Mouse (Mus musculus): ENCODE measurements around the gene Kdelc2. TPM values are rescaled to one million over a fixed set of nuclear protein-coding genes. Genes with fewer than 3 reads are reported as not detected.

The Kdelc2 gene
- 49.1 and 53.0 TPM in 2 replicates for polyA plus RNA-seq (2015; fragmentation: Nextera tagmentation; extraction: Ambion mirVana)

GRCm38 (mm10) chr9:53383951-53384866 lies at the start of gene Kdelc2:
TSS of gene Kdelc2 (plus strand) at chr9:53384025.
- peaks cover 20% of the 10 kb centered on the region for H3K4me1 ChIP-seq
- H3K36me3 ChIP-seq: peaks cover 8% of the 10 kb centered on the region
- H3K27ac ChIP-seq: peak within 1 kb of the TSS; percentile 98
- peak; percentile 97 for ATAC-seq (ENCODE audit: borderline replicate concordance, extremely low read depth, low FRiP score, low TSS enrichment)
- WGBS: under 1% methylated on average over 70 of the region's 75 CpGs
- peak within 1 kb of the TSS; percentile 68 for H3K4me2 ChIP-seq
- H3K9ac ChIP-seq: peak within 1 kb of the TSS; percentile 78
- peak within 1 kb of the TSS; percentile 53 for H3K4me3 ChIP-seq
- H3K9me3 ChIP-seq: no peaks in the 10 kb centered on the region
- H3K27me3 ChIP-seq: no peaks in the 10 kb centered on the region

- Histone ChIP-seq H3K27me3 (no peaks in the 10 kb centered on the region), H3K9ac (no peak overlapping the region), H3K9me3 (no peaks in the 10 kb centered on the region), H3K4me1 (peaks cover 7% of the 10 kb centered on the region; the same call in 1 of the 2 replicates), H3K36me3 (no peaks in the 10 kb centered on the region), H3K4me2 (no peak overlapping the region), H3K4me3 (no peak overlapping the region), H3K27ac (no peak overlapping the region)
- WGBS: 61% methylated on average over 3 of the region's 3 CpGs
- ATAC-seq (ENCODE audit: borderline replicate concordance, extremely low read depth, low FRiP score, low TSS enrichment): no peak
Measured at GRCm38 (mm10) chr9:53335131-53335530, 48.7 kb upstream of the Kdelc2 start.

GRCm38 (mm10) chr9:53339603-53340002 lies 44.2 kb upstream of the Kdelc2 start:
- no peak overlapping the region for H3K4me3 ChIP-seq
- H3K27ac ChIP-seq: no peak overlapping the region
- ATAC-seq (ENCODE audit: borderline replicate concordance, extremely low read depth, low FRiP score, low TSS enrichment): no peak
- no peaks in the 10 kb centered on the region for H3K9me3 ChIP-seq
- no peak overlapping the region for H3K4me2 ChIP-seq
- 63% methylated on average over 7 of the region's 7 CpGs for WGBS
- H3K27me3 ChIP-seq: no peaks in the 10 kb centered on the region
- H3K9ac ChIP-seq: no peak overlapping the region
- 0 out of 2 replicates have a peak, but pooled peaks cover 3% of the 10 kb centered on the region for H3K4me1 ChIP-seq
- no peaks in the 10 kb centered on the region for H3K36me3 ChIP-seq

- Histone ChIP-seq H3K9me3 (no peaks in the 10 kb centered on the region), H3K4me1 (0 out of 2 replicates have a peak, but pooled peaks cover 3% of the 10 kb centered on the region), H3K27ac (peak overlapping the region; percentile 90), H3K4me3 (peak overlapping the region; percentile 50), H3K4me2 (peak overlapping the region; percentile 70), H3K36me3 (no peaks in the 10 kb centered on the region), H3K9ac (peak overlapping the region; percentile 53; the same call in 1 of the 2 replicates), H3K27me3 (no peaks in the 10 kb centered on the region)
- ATAC-seq (ENCODE audit: borderline replicate concordance, extremely low read depth, low FRiP score, low TSS enrichment): no peak
- 25% methylated on average over 17 of the region's 17 CpGs for WGBS
Measured at GRCm38 (mm10) chr9:53340328-53340916, 43.4 kb upstream of the Kdelc2 start.

- Histone ChIP-seq H3K4me1 (0 out of 2 replicates have a peak, but pooled peaks cover 3% of the 10 kb centered on the region), H3K9me3 (no peaks in the 10 kb centered on the region), H3K4me2 (peak overlapping the region; percentile 70), H3K9ac (peak overlapping the region; percentile 53), H3K4me3 (peak overlapping the region; percentile 50), H3K27ac (peak overlapping the region; percentile 90), H3K36me3 (no peaks in the 10 kb centered on the region), H3K27me3 (no peaks in the 10 kb centered on the region)
- ATAC-seq (ENCODE audit: borderline replicate concordance, extremely low read depth, low FRiP score, low TSS enrichment): peak; percentile 64; the same call in 1 of the 2 replicates
- 2% methylated on average over 14 of the region's 14 CpGs for WGBS
Measured at GRCm38 (mm10) chr9:53340969-53341368, 42.9 kb upstream of the Kdelc2 start.

GRCm38 (mm10) chr9:53341981-53342380 lies 41.8 kb upstream of the Kdelc2 start:
- Histone ChIP-seq H3K4me1 (0 out of 2 replicates have a peak, but pooled peaks cover 3% of the 10 kb centered on the region), H3K4me3 (peak overlapping the region; percentile 50), H3K27me3 (no peaks in the 10 kb centered on the region), H3K36me3 (no peaks in the 10 kb centered on the region), H3K4me2 (peak overlapping the region; percentile 70), H3K9me3 (no peaks in the 10 kb centered on the region), H3K27ac (no peak overlapping the region), H3K9ac (no peak overlapping the region)
- ATAC-seq (ENCODE audit: borderline replicate concordance, extremely low read depth, low FRiP score, low TSS enrichment): no peak
- 64% methylated on average over 3 of the region's 3 CpGs for WGBS

- ATAC-seq (ENCODE audit: borderline replicate concordance, extremely low read depth, low FRiP score, low TSS enrichment): no peak
- 0 out of 2 replicates have a peak, but pooled peaks cover under 1% of the 10 kb centered on the region for H3K4me1 ChIP-seq
- no peaks in the 10 kb centered on the region for H3K9me3 ChIP-seq
- no peaks in the 10 kb centered on the region for H3K27me3 ChIP-seq
- H3K4me3 ChIP-seq: no peak overlapping the region
- H3K27ac ChIP-seq: no peak overlapping the region
- WGBS: 87% methylated on average over 9 of the region's 9 CpGs
- H3K4me2 ChIP-seq: no peak overlapping the region
- no peaks in the 10 kb centered on the region for H3K36me3 ChIP-seq
- H3K9ac ChIP-seq: no peak overlapping the region
Measured at GRCm38 (mm10) chr9:53344646-53345432, 39.0 kb upstream of the Kdelc2 start.

- Histone ChIP-seq H3K4me1 (no peaks in the 10 kb centered on the region), H3K9me3 (no peaks in the 10 kb centered on the region), H3K27me3 (no peaks in the 10 kb centered on the region), H3K36me3 (no peaks in the 10 kb centered on the region), H3K4me2 (no peak overlapping the region), H3K27ac (no peak overlapping the region), H3K9ac (no peak overlapping the region), H3K4me3 (no peak overlapping the region)
- WGBS: 73% methylated on average over 3 of the region's 3 CpGs
- ATAC-seq (ENCODE audit: borderline replicate concordance, extremely low read depth, low FRiP score, low TSS enrichment): no peak
Measured at GRCm38 (mm10) chr9:53345728-53346127, 38.1 kb upstream of the Kdelc2 start.

- no peak for ATAC-seq (ENCODE audit: borderline replicate concordance, extremely low read depth, low FRiP score, low TSS enrichment)
- no peaks in the 10 kb centered on the region for H3K27me3 ChIP-seq
- no peak overlapping the region for H3K4me2 ChIP-seq
- H3K4me3 ChIP-seq: no peak overlapping the region
- H3K9ac ChIP-seq: no peak overlapping the region
- WGBS: 51% methylated on average over 6 of the region's 6 CpGs
- no peak overlapping the region for H3K27ac ChIP-seq
- no peaks in the 10 kb centered on the region for H3K36me3 ChIP-seq
- H3K9me3 ChIP-seq: no peaks in the 10 kb centered on the region
- no peaks in the 10 kb centered on the region for H3K4me1 ChIP-seq
Measured at GRCm38 (mm10) chr9:53346402-53346801, 37.4 kb upstream of the Kdelc2 start.

- no peak overlapping the region for H3K4me3 ChIP-seq
- no peaks in the 10 kb centered on the region for H3K27me3 ChIP-seq
- H3K4me1 ChIP-seq: no peaks in the 10 kb centered on the region
- H3K9ac ChIP-seq: no peak overlapping the region
- 77% methylated on average over 1 of the region's 1 CpGs for WGBS
- no peak overlapping the region for H3K4me2 ChIP-seq
- no peaks in the 10 kb centered on the region for H3K36me3 ChIP-seq
- no peak overlapping the region for H3K27ac ChIP-seq
- ATAC-seq (ENCODE audit: borderline replicate concordance, extremely low read depth, low FRiP score, low TSS enrichment): no peak
- H3K9me3 ChIP-seq: no peaks in the 10 kb centered on the region
Measured at GRCm38 (mm10) chr9:53349211-53349610, 34.6 kb upstream of the Kdelc2 start.

- H3K4me3 ChIP-seq: no peak overlapping the region
- H3K27me3 ChIP-seq: no peaks in the 10 kb centered on the region
- WGBS: 89% methylated on average over 2 of the region's 2 CpGs
- no peak overlapping the region for H3K9ac ChIP-seq
- H3K4me2 ChIP-seq: no peak overlapping the region
- H3K36me3 ChIP-seq: no peaks in the 10 kb centered on the region
- no peak overlapping the region for H3K27ac ChIP-seq
- H3K4me1 ChIP-seq: no peaks in the 10 kb centered on the region; the same call in 1 of the 2 replicates
- H3K9me3 ChIP-seq: no peaks in the 10 kb centered on the region
- ATAC-seq (ENCODE audit: borderline replicate concordance, extremely low read depth, low FRiP score, low TSS enrichment): no peak
Measured at GRCm38 (mm10) chr9:53350331-53350730, 33.5 kb upstream of the Kdelc2 start.
